Mouse (Mus musculus): ENCODE results near the gene Gdf9. TPM values are rescaled to one million over a fixed set of nuclear protein-coding genes. Genes with fewer than 3 reads are reported as not detected.

Gdf9 gene
- total and polyA plus RNA-seq, 3 experiments: 0.39 to 9.0 (median 0.90) TPM

- DNase-seq: peak; percentile 82
These were observed 14.7 kb downstream of the Gdf9 start for GRCm38 (mm10) chr11:53445562-53445961.

GRCm38 (mm10) chr11:53446183-53446582 lies 15.4 kb downstream of the Gdf9 start:
- DNase-seq: no peak

GRCm38 (mm10) chr11:53447996-53448395 lies 17.2 kb downstream of the Gdf9 start:
- no peak for DNase-seq

GRCm38 (mm10) chr11:53448529-53448928 lies 17.7 kb downstream of the Gdf9 start:
- DNase-seq: peak; percentile 83

GRCm38 (mm10) chr11:53450070-53450705 lies 19.4 kb downstream of the Gdf9 start:
- DNase-seq: no peak

GRCm38 (mm10) chr11:53451361-53451760 lies 20.5 kb downstream of the Gdf9 start:
- DNase-seq: no peak

- DNase-seq: peak; percentile 59
These were observed 21.6 kb downstream of the Gdf9 start for GRCm38 (mm10) chr11:53452396-53452795.

GRCm38 (mm10) chr11:53453031-53453430 lies 22.2 kb downstream of the Gdf9 start:
- DNase-seq: no peak

GRCm38 (mm10) chr11:53456474-53457371 lies 25.9 kb downstream of the Gdf9 start, which contains the start of the genes Gm10447 and Shroom1:
Gene Gm10447 (minus strand): TSS chr11:53457110.
Gene Shroom1 (plus strand): TSS chr11:53457205.
- DNase-seq: peak; percentile 72

- DNase-seq: no peak
These were observed 26.6 kb downstream of the Gdf9 start for GRCm38 (mm10) chr11:53457372-53457954.

GRCm38 (mm10) chr11:53458996-53459395 lies 28.2 kb downstream of the Gdf9 start:
- DNase-seq: no peak

GRCm38 (mm10) chr11:53460192-53460591 lies 29.4 kb downstream of the Gdf9 start:
- no peak for DNase-seq

GRCm38 (mm10) chr11:53461727-53462126 lies 30.9 kb downstream of the Gdf9 start:
- peak; percentile 47 for DNase-seq

- peak; percentile 45 for DNase-seq
These were observed 33.0 kb downstream of the Gdf9 start for GRCm38 (mm10) chr11:53463551-53464424.

GRCm38 (mm10) chr11:53466231-53466971 lies 35.6 kb downstream of the Gdf9 start:
- DNase-seq: peak; percentile 84

- no peak for DNase-seq
These were observed 38.6 kb downstream of the Gdf9 start for GRCm38 (mm10) chr11:53469294-53469967.

- peak; percentile 89 for DNase-seq
These were observed 39.3 kb downstream of the Gdf9 start, which contains the start of gene Gm9837 for GRCm38 (mm10) chr11:53469968-53470695. Gene Gm9837 (minus strand): TSS chr11:53470479.

- no peak for DNase-seq
These were observed 41.9 kb downstream of the Gdf9 start for GRCm38 (mm10) chr11:53472709-53473108.

- no peak for DNase-seq
These were observed 44.8 kb downstream of the Gdf9 start for GRCm38 (mm10) chr11:53475620-53476019.

GRCm38 (mm10) chr11:53477833-53478232 lies 47.0 kb downstream of the Gdf9 start:
- no peak for DNase-seq

All from adrenal gland, adult 2 months (tissue).